Mouse (Mus musculus): ENCODE data around the gene Ulk3. TPM values are rescaled to one million over a fixed set of nuclear protein-coding genes. Genes with fewer than 3 reads are reported as not detected.

The Ulk3 gene
- polyA plus RNA-seq, 1 experiment from 2014 or later = 8.4 TPM

- Histone ChIP-seq H3K27ac (no peak overlapping the region), H3K27me3 (ENCODE audit: insufficient read depth, low read length) (no peaks in the 10 kb centered on the region), H3K9ac (ENCODE audit: low read depth, low read length) (no peak overlapping the region), H3K4me2 (ENCODE audit: low read length) (no peak overlapping the region), H3K36me3 (ENCODE audit: insufficient read depth, low read length) (no peaks in the 10 kb centered on the region), H3K9me3 (replicated peaks; ENCODE audit: low read length) (no peaks in the 10 kb centered on the region), H3K4me1 (replicated peaks; ENCODE audit: insufficient read depth, low read length) (no peaks in the 10 kb centered on the region), H3K4me3 (replicated peaks; ENCODE audit: low read depth, low read length) (no peak overlapping the region)
- no peak for ATAC-seq (replicated peaks; ENCODE audit: low FRiP score, low read depth)
- no peak for TF ChIP-seq CTCF (IDR thresholded peaks at IDR 0.05; ENCODE audit: low read depth)
- WGBS = 79% methylated on average over 4 of the region's 4 CpGs
- no peak for DNase-seq (ENCODE audit: low spot score)
Measured at GRCm38 (mm10) chr9:57614786-57615185, 25.5 kb downstream of the Ulk3 start.

- Histone ChIP-seq H3K9me3 (replicated peaks; ENCODE audit: low read length) (no peaks in the 10 kb centered on the region), H3K36me3 (ENCODE audit: insufficient read depth, low read length) (no peaks in the 10 kb centered on the region), H3K4me3 (replicated peaks; ENCODE audit: low read depth, low read length) (no peak overlapping the region), H3K9ac (ENCODE audit: low read depth, low read length) (no peak overlapping the region), H3K27ac (no peak overlapping the region), H3K27me3 (ENCODE audit: insufficient read depth, low read length) (no peaks in the 10 kb centered on the region), H3K4me2 (ENCODE audit: low read length) (no peak overlapping the region), H3K4me1 (replicated peaks; ENCODE audit: insufficient read depth, low read length) (no peaks in the 10 kb centered on the region)
- no peak for DNase-seq (ENCODE audit: low spot score)
- no peak for ATAC-seq (replicated peaks; ENCODE audit: low FRiP score, low read depth)
- WGBS = 76% methylated on average over 8 of the region's 8 CpGs
- TF ChIP-seq CTCF (IDR thresholded peaks at IDR 0.05; ENCODE audit: low read depth) = no peak
Measured at GRCm38 (mm10) chr9:57617556-57618169, 28.4 kb downstream of the Ulk3 start.

- DNase-seq (ENCODE audit: low spot score) = no peak
- Histone ChIP-seq H3K4me1 (replicated peaks; ENCODE audit: insufficient read depth, low read length) (no peaks in the 10 kb centered on the region), H3K27me3 (ENCODE audit: insufficient read depth, low read length) (no peaks in the 10 kb centered on the region), H3K27ac (no peak overlapping the region), H3K9ac (ENCODE audit: low read depth, low read length) (no peak overlapping the region), H3K36me3 (ENCODE audit: insufficient read depth, low read length) (no peaks in the 10 kb centered on the region), H3K4me3 (replicated peaks; ENCODE audit: low read depth, low read length) (no peak overlapping the region), H3K9me3 (replicated peaks; ENCODE audit: low read length) (no peaks in the 10 kb centered on the region), H3K4me2 (ENCODE audit: low read length) (no peak overlapping the region)
- TF ChIP-seq CTCF (IDR thresholded peaks at IDR 0.05; ENCODE audit: low read depth) = no peak
- WGBS = 58% methylated on average over 8 of the region's 8 CpGs
- no peak for ATAC-seq (replicated peaks; ENCODE audit: low FRiP score, low read depth)
Measured at GRCm38 (mm10) chr9:57618854-57619253, 29.6 kb downstream of the Ulk3 start.

GRCm38 (mm10) chr9:57620674-57621073, 31.4 kb downstream of the Ulk3 start, which contains the start of gene Lman1l:
Gene Lman1l (minus strand): TSS chr9:57620774.
- WGBS = 78% methylated on average over 5 of the region's 5 CpGs
- no peak for TF ChIP-seq CTCF (IDR thresholded peaks at IDR 0.05; ENCODE audit: low read depth)
- DNase-seq (ENCODE audit: low spot score) = no peak
- Histone ChIP-seq H3K9me3 (replicated peaks; ENCODE audit: low read length) (no peaks in the 10 kb centered on the region), H3K4me1 (replicated peaks; ENCODE audit: insufficient read depth, low read length) (no peaks in the 10 kb centered on the region), H3K36me3 (ENCODE audit: insufficient read depth, low read length) (no peaks in the 10 kb centered on the region), H3K27me3 (ENCODE audit: insufficient read depth, low read length) (no peaks in the 10 kb centered on the region), H3K4me3 (replicated peaks; ENCODE audit: low read depth, low read length) (no peak within 1 kb of the TSS), H3K9ac (ENCODE audit: low read depth, low read length) (no peak within 1 kb of the TSS), H3K27ac (no peak within 1 kb of the TSS), H3K4me2 (ENCODE audit: low read length) (no peak within 1 kb of the TSS)
- no peak for ATAC-seq (replicated peaks; ENCODE audit: low FRiP score, low read depth)

GRCm38 (mm10) chr9:57624295-57624694, 35.0 kb downstream of the Ulk3 start:
- H3K36me3 ChIP-seq (ENCODE audit: insufficient read depth, low read length) = peaks cover 33% of the 10 kb centered on the region
- H3K4me2 ChIP-seq (ENCODE audit: low read length) = no peak overlapping the region
- H3K27ac ChIP-seq = no peak overlapping the region
- no peak for DNase-seq (ENCODE audit: low spot score)
- no peak overlapping the region for H3K9ac ChIP-seq (ENCODE audit: low read depth, low read length)
- H3K27me3 ChIP-seq (ENCODE audit: insufficient read depth, low read length) = no peaks in the 10 kb centered on the region
- no peak for ATAC-seq (replicated peaks; ENCODE audit: low FRiP score, low read depth)
- 74% methylated on average over 7 of the region's 7 CpGs for WGBS
- no peaks in the 10 kb centered on the region for H3K4me1 ChIP-seq (replicated peaks; ENCODE audit: insufficient read depth, low read length)
- no peak overlapping the region for H3K4me3 ChIP-seq (replicated peaks; ENCODE audit: low read depth, low read length)
- TF ChIP-seq CTCF (IDR thresholded peaks at IDR 0.05; ENCODE audit: low read depth) = no peak
- no peaks in the 10 kb centered on the region for H3K9me3 ChIP-seq (replicated peaks; ENCODE audit: low read length)

GRCm38 (mm10) chr9:57625674-57626500, 36.6 kb downstream of the Ulk3 start:
- WGBS = 81% methylated on average over 15 of the region's 15 CpGs
- Histone ChIP-seq H3K27ac (no peak overlapping the region), H3K9ac (ENCODE audit: low read depth, low read length) (no peak overlapping the region), H3K36me3 (ENCODE audit: insufficient read depth, low read length) (peaks cover 46% of the 10 kb centered on the region), H3K4me3 (replicated peaks; ENCODE audit: low read depth, low read length) (no peak overlapping the region), H3K4me2 (ENCODE audit: low read length) (no peak overlapping the region), H3K9me3 (replicated peaks; ENCODE audit: low read length) (no peaks in the 10 kb centered on the region), H3K27me3 (ENCODE audit: insufficient read depth, low read length) (no peaks in the 10 kb centered on the region), H3K4me1 (replicated peaks; ENCODE audit: insufficient read depth, low read length) (no peaks in the 10 kb centered on the region)
- ATAC-seq (replicated peaks; ENCODE audit: low FRiP score, low read depth) (no peak), DNase-seq (ENCODE audit: low spot score) (no peak)
- no peak for TF ChIP-seq CTCF (IDR thresholded peaks at IDR 0.05; ENCODE audit: low read depth)

Data from kidney, postnatal 0 days (tissue).